Mouse (Mus musculus) heart, embryonic 15.5 days (tissue): ENCODE measurements around the gene Tmem151b. TPM values are rescaled to one million over a fixed set of nuclear protein-coding genes. Genes with fewer than 3 reads are reported as not detected.

ENCODE experiments used
- ATAC-seq: fragments of 200-750 bp; cut with Nextera tagmentation; replicated peaks from 2 replicates; pipeline ENCODE4 v1.8.0; 2017; ENCODE audit warnings: low read depth, moderate TSS enrichment; ENCODE audit not compliant: insufficient number of reproducible peaks, insufficient read depth, low FRiP score
- H3K27ac ChIP-seq: fragments of 300-500 bp; sonication (generic); 2 replicates; pipeline ENCODE4 v1.5.1; 2015; ENCODE audit warnings: mild to moderate bottlenecking, inconsistent platforms
- H3K27me3 ChIP-seq: fragments of 300-500 bp; sonication (generic); 2 replicates; pipeline ENCODE4 v1.6.1; 2015; ENCODE audit warnings: inconsistent platforms
- H3K36me3 ChIP-seq: fragments of 300-500 bp; sonication (generic); 2 replicates; pipeline ENCODE4 v1.6.1; 2015; ENCODE audit warnings: mild to moderate bottlenecking, inconsistent platforms
- H3K4me1 ChIP-seq: fragments of 300-500 bp; sonication (generic); replicated peaks from 2 replicates; pipeline ENCODE4 v1.6.1; 2015; ENCODE audit warnings: inconsistent platforms
- H3K4me2 ChIP-seq: fragments of 300-500 bp; sonication (generic); 2 replicates; pipeline ENCODE4 v1.6.1; 2015; ENCODE audit warnings: inconsistent platforms, mild to moderate bottlenecking, moderate library complexity
- H3K4me3 ChIP-seq: fragments of 300-500 bp; sonication (generic); 2 replicates; pipeline ENCODE4 v1.5.1; 2015; ENCODE audit warnings: mild to moderate bottlenecking, inconsistent platforms
- H3K9ac ChIP-seq: fragments of 300-500 bp; sonication (generic); 2 replicates; pipeline ENCODE4 v1.6.1; 2015; ENCODE audit warnings: mild to moderate bottlenecking, inconsistent platforms
- H3K9me3 ChIP-seq: fragments of 300-500 bp; sonication (generic); replicated peaks from 2 replicates; pipeline ENCODE4 v1.6.1; 2016; ENCODE audit warnings: inconsistent platforms
- WGBS: fragments of 180-500 bp; shearing (Covaris S2); methylation state at CpG from one replicate; pipeline ENCODE4 v1.1.7; 2015; ENCODE audit warnings: mixed read lengths; 5-methylcytosine and 5-hydroxymethylcytosine counted together
- polyA plus RNA-seq: library from polyadenylated mRNA; unstranded; fragments of >200 nt; fragmentation: Nextera tagmentation; extraction: Ambion mirVana; gene quantifications from 2 replicates; pipeline ENCODE4 v1.2.1, GENCODE M21; 2015

Tmem151b gene
- polyA plus RNA-seq, 1 experiment from 2014 or later, result 0.96 TPM

DNA sequence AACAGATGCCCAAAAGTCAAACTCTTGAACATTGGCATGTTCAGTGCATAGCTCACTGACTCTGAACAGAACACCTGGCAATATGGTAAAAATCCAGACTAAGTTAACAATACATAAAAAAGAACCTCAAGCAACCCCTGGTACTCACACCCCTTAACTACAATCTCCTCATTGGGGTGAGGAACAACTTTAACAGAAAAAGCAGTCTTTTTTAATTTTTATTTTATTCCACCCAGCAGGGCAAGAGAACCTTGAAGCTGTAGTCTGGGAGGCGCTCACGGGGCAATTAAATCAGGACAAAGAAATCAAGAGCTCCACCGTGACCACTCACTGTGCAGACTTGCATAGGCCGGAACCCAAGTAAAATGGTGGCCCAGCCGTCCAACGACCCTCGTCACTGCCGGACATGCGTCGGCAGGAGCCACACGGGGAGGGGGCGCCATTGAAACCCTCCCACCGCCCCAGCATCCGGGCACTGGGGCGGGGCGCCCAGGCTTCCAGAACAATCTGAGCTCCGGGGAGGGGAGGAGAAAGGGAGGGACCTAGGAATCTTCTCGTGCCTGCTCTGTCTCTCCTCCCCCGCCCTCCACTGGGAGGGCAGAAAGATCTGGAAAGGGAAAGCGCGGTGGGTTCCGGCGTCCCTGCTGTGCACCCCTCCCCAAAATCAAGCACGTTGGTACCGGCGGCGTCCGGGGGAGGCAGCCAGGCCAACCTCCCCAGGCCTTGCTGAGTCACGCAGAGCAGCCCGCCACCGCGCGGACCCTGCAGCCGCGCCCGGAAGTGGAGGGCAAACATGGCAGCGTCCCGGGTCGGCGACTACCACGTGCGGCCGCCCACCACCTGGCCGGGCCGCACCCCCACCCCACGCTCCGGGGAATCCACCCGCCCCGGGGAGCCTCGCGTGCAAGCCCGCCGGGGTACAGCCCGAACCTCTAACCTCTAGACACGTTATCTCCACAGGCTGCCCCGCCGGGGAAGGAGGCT lies 22.9 kb upstream of the Tmem151b start:
- Histone ChIP-seq H3K36me3 (peaks cover 43% of the 10 kb centered on the region), H3K27me3 (no peaks in the 10 kb centered on the region), H3K9me3 (no peaks in the 10 kb centered on the region), H3K9ac (peak overlapping the region; percentile 100), H3K27ac (peak overlapping the region; percentile 99), H3K4me1 (peaks cover 52% of the 10 kb centered on the region), H3K4me2 (peak overlapping the region; percentile 72), H3K4me3 (peak overlapping the region; percentile 98)
- under 1% methylated on average over 53 of the region's 57 CpGs for WGBS
- peak; percentile 50 for ATAC-seq

DNA sequence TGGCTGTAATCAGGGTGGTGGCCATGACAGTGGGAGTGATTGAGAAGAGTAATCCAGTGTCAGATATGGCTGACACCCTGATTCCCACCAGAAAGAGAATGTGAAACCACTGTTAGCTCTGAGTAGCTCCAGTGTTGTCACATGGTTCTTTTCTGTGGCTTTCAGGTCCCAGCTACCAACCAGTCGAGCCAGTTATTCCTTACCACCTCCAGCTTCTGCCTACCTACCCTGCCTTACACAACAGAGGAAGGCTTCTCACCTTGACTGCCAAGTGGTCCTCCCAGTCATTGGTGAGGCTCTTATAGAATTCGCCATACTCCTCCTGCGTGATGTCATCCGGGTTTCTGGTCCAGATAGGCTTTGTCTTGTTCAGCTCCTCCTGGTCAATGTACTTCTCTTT lies 20.5 kb upstream of the Tmem151b start:
- Histone ChIP-seq H3K27me3 (no peaks in the 10 kb centered on the region), H3K9ac (no peak overlapping the region), H3K4me3 (no peak overlapping the region), H3K4me2 (no peak overlapping the region), H3K4me1 (peaks cover 58% of the 10 kb centered on the region), H3K9me3 (no peaks in the 10 kb centered on the region), H3K27ac (no peak overlapping the region; the same call in 1 of the 2 replicates), H3K36me3 (peaks cover 64% of the 10 kb centered on the region)
- no peak for ATAC-seq
- 78% methylated on average over 4 of the region's 4 CpGs for WGBS

DNA sequence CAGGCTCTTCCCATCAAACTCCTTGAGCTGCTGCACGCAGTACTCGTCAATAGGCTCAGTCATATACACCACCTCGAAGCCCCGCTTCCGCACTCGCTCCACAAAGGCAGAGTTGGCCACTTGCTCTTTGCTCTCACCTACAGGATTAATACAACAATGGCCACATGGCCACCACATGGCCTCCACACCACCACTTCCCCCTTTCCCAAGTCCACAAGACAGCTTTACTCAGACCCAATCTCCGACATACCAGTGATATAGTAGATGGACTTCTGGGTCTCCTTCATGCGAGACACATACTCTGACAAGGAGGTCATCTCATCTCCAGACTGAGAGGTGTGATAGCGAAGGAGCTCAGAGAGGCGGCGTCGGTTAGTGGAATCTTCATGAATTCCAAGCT lies 19.5 kb upstream of the Tmem151b start:
- H3K9ac ChIP-seq, result no peak overlapping the region

DNA sequence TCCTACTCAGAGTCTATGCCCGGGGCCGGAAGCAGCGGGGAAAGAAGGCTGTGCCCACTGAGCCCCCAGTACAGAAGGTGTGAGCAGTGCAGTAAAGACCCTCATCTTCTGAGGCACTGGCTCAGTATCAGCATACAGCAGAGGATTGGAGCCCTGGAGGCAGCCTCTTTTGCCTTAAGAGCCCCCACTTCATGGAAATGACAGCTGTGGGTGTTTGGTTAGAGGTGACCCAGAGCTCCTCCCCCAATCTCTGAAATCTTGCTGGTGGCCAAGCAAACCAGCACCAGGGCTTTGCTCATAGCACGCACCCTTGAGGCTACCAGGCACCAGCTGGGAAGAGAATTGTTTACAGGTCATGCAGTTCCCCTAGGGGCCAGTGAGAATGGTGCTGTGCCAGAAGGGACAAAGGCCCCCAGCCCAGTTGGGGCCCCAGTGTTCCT lies 17.7 kb upstream of the Tmem151b start:
- Histone ChIP-seq H3K36me3 (peaks cover 64% of the 10 kb centered on the region), H3K27me3 (no peaks in the 10 kb centered on the region), H3K4me1 (peaks cover 62% of the 10 kb centered on the region), H3K4me2 (no peak overlapping the region), H3K9me3 (no peaks in the 10 kb centered on the region), H3K4me3 (no peak overlapping the region), H3K9ac (no peak overlapping the region), H3K27ac (peak overlapping the region; percentile 25; the same call in 1 of the 2 replicates)
- no peak for ATAC-seq
- WGBS, result 28% methylated on average over 4 of the region's 4 CpGs

More for the DNA sequence above, 19.5 kb upstream of the Tmem151b start:
- H3K4me1 ChIP-seq, result peaks cover 59% of the 10 kb centered on the region
- no peaks in the 10 kb centered on the region for H3K9me3 ChIP-seq
- no peak overlapping the region for H3K27ac ChIP-seq
- H3K36me3 ChIP-seq, result peaks cover 64% of the 10 kb centered on the region
- 86% methylated on average over 12 of the region's 12 CpGs for WGBS
- H3K27me3 ChIP-seq, result no peaks in the 10 kb centered on the region
- H3K4me3 ChIP-seq, result no peak overlapping the region
- no peak overlapping the region for H3K4me2 ChIP-seq
- no peak for ATAC-seq

DNA sequence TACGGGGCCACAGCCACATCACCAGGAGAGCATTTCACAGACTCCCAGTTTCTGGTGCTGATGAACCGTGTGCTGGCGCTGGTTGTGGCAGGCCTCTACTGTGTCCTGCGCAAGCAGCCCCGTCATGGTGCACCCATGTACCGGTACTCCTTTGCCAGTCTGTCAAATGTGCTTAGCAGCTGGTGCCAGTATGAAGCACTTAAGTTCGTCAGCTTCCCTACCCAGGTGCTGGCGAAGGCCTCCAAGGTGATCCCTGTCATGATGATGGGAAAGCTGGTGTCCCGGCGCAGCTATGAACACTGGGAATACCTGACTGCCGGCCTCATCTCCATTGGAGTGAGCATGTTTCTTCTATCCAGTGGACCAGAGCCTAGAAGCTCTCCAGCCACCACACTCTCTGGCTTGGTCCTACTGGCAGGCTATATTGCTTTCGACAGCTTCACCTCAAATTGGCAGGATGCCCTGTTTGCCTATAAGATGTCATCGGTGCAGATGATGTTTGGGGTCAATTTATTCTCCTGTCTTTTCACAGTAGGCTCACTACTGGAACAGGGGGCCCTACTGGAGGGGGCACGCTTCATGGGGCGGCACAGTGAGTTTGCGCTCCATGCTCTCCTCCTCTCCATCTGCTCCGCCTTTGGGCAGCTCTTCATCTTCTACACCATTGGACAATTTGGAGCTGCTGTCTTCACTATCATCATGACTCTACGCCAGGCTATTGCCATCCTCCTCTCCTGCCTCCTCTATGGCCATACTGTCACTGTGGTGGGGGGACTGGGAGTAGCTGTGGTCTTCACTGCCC lies 17.1 kb upstream of the Tmem151b start:
- peaks cover 63% of the 10 kb centered on the region for H3K36me3 ChIP-seq
- H3K4me2 ChIP-seq, result no peak overlapping the region
- no peak overlapping the region for H3K4me3 ChIP-seq

DNA sequence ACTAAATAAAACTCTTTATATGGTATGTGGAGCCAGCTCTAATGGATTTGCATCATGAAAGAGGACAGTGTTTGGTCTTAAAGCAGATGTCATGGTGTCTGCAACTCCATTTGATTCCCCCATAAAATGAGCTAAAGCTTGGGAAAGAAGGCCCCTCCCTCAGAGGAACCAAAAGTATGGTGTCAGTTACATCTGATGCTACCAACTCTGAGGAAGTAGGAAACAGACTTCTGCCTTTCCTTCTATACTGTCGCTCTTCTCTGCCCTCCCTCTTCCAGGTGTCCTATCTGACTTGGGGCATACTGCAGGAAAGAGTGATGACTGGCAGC lies 16.5 kb upstream of the Tmem151b start:
- ATAC-seq, result no peak
- H3K9me3 ChIP-seq, result no peaks in the 10 kb centered on the region
- H3K4me3 ChIP-seq, result no peak overlapping the region
- H3K9ac ChIP-seq, result no peak overlapping the region
- peaks cover 54% of the 10 kb centered on the region for H3K4me1 ChIP-seq
- H3K36me3 ChIP-seq, result peaks cover 57% of the 10 kb centered on the region
- 75% methylated on average over 1 of the region's 1 CpGs for WGBS
- no peaks in the 10 kb centered on the region for H3K27me3 ChIP-seq
- H3K4me2 ChIP-seq, result no peak overlapping the region
- no peak overlapping the region for H3K27ac ChIP-seq

More for the DNA sequence above, 17.1 kb upstream of the Tmem151b start:
- Histone ChIP-seq H3K4me1 (peaks cover 60% of the 10 kb centered on the region), H3K9ac (no peak overlapping the region), H3K27me3 (no peaks in the 10 kb centered on the region), H3K27ac (peak overlapping the region; percentile 25; the same call in 1 of the 2 replicates), H3K9me3 (no peaks in the 10 kb centered on the region)
- 64% methylated on average over 18 of the region's 18 CpGs for WGBS
- no peak for ATAC-seq

DNA sequence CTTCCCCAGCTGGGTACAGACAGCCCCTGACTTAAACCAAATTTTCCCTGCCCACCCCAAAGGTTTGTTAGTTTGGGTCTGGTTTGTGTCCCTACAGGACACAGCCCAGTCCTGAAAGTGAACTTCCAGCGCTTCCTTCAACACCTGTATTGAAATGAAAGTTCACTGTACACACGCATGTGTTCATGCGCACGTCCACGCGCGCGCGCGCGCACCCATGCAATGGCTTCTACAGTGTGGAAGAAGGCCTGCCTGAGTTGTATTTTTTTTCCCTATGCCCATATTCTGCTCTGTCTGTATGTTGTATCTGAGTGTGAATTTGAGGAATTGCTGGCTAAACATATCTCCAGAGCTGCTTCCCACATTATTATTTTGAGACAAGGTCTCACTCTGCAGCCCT lies 15.6 kb upstream of the Tmem151b start:
- no peak overlapping the region for H3K27ac ChIP-seq

DNA sequence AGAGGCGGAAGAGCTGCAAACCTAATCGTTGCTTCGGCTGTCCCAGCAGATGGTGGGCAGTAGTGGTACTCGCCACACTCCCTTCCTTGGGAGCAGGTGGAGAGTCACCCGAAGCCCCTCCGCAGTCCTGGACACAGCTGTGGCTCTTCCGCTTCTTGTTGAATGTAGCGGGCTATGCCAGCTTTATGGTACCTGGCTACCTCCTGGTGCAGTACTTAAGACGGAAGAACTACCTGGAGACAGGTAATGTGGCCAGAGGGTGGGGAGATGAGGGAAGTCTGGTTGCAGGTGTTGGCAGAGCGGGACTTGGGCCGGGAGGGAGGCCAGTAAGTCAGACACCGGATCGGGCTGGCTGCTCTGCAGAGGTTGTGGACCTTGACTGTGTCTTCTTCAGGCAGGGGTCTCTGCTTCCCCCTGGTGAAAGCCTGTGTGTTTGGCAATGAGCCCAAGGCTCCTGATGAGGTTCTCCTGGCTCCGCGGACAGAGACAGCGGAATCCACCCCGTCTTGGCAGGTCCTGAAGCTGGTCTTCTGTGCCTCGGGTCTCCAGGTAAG lies 15.1 kb upstream of the Tmem151b start:
- Histone ChIP-seq H3K9ac (peak overlapping the region; percentile 88), H3K4me3 (peak overlapping the region; percentile 91), H3K27me3 (no peaks in the 10 kb centered on the region), H3K9me3 (no peaks in the 10 kb centered on the region), H3K36me3 (peaks cover 43% of the 10 kb centered on the region), H3K27ac (peak overlapping the region; percentile 83), H3K4me1 (peaks cover 43% of the 10 kb centered on the region), H3K4me2 (peak overlapping the region; percentile 94)
- ATAC-seq, result no peak
- 12% methylated on average over 18 of the region's 18 CpGs for WGBS

More for the DNA sequence above, 15.6 kb upstream of the Tmem151b start:
- peak overlapping the region; percentile 94 for H3K4me2 ChIP-seq
- no peak for ATAC-seq
- peak overlapping the region; percentile 88; the same call in 1 of the 2 replicates for H3K9ac ChIP-seq
- H3K4me3 ChIP-seq, result peak overlapping the region; percentile 91
- WGBS, result 95% methylated on average over 11 of the region's 11 CpGs
- H3K27me3 ChIP-seq, result no peaks in the 10 kb centered on the region
- H3K36me3 ChIP-seq, result peaks cover 48% of the 10 kb centered on the region
- H3K4me1 ChIP-seq, result peaks cover 47% of the 10 kb centered on the region
- H3K9me3 ChIP-seq, result no peaks in the 10 kb centered on the region

DNA sequence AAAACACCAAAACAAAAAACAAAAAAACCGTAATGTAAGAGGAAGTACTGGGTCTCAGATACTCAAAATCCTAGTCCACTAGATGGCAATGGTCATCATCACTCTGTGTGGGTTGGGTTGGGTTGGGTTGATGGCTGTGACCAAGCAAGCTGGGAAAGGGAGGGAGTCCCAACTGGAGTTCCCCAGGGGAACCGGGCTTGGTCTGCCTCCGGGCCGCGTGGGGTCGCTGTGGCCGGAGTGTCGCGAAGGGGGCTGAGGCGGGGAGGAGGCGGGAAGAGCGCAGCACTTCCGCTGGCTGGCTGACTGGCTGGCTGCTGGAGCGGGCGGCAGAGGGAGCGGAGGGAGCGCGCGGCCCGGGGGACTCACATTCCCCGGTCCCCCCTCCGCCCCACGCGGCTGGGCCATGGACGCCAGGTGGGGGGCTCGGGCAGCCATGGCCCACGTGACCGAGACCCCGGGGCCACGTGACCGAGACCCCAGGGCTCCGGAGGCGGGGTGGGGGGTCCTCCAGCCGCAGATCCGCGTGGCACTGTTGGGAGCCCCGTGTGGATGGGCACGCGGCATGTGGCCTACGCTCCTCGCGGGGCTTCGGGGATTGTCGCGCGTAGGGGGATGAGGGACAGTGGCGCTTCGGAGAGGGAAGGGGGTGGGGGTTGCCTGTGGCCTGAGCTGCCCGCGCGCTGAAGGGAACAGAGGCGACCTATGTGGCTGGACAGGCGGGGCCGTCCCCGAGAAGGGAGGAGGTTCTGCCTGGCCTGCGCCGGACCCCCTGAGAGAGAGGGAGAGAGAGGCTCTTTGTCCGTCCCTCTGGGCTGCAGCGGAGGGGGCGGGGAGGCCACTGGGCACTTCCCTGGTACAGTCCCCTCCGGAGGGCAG lies 14.4 kb upstream of the Tmem151b start, which contains the start of gene Slc35b2:
Slc35b2 (plus strand) TSS at position 220 of the 876 bp plus-strand sequence.
- Histone ChIP-seq H3K9ac (peak within 1 kb of the TSS; percentile 88), H3K4me1 (peaks cover 36% of the 10 kb centered on the region), H3K27me3 (no peaks in the 10 kb centered on the region), H3K36me3 (peaks cover 36% of the 10 kb centered on the region), H3K9me3 (no peaks in the 10 kb centered on the region), H3K4me2 (peak within 1 kb of the TSS; percentile 94), H3K4me3 (peak within 1 kb of the TSS; percentile 91), H3K27ac (peak within 1 kb of the TSS; percentile 83)
- peak; percentile 87 for ATAC-seq
- WGBS, result under 1% methylated on average over 47 of the region's 61 CpGs

DNA sequence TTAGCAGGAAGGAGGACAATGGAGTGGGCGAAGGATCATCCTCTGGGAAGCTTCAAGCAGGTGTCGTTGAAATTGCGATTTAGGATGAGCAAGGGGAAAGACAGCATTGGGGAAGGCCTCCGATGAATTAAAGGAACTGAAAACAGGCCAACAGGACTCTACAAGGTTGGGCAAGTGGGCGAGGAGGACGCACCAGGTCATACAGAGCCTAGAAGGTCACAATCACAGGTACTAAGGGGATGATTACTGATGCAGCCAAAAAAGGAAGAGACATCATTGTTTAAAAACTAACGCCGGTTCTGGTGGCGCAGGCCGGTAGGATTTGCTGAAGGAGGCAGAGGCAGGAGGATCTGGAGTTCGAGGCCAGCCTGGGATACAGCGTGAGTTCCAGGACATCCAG lies 13.7 kb upstream of the Tmem151b start:
- no peak overlapping the region for H3K27ac ChIP-seq
- peaks cover 29% of the 10 kb centered on the region for H3K36me3 ChIP-seq
- no peak for ATAC-seq
- 0 out of 2 replicates have a peak overlapping the region, but pooled peaks have one; percentile 88 for H3K9ac ChIP-seq
- peak overlapping the region; percentile 91; the same call in 1 of the 2 replicates for H3K4me3 ChIP-seq
- H3K4me1 ChIP-seq, result peaks cover 34% of the 10 kb centered on the region
- no peaks in the 10 kb centered on the region for H3K27me3 ChIP-seq
- peak overlapping the region; percentile 94; the same call in 1 of the 2 replicates for H3K4me2 ChIP-seq
- WGBS, result 74% methylated on average over 12 of the region's 12 CpGs
- no peaks in the 10 kb centered on the region for H3K9me3 ChIP-seq
